Mouse (Mus musculus): ENCODE results near the gene Tox3. TPM values are rescaled to one million over a fixed set of nuclear protein-coding genes. Genes with fewer than 3 reads are reported as not detected.
A peak's percentile ranks its signal among the peaks of the same experiment; 100 is the strongest.

Tox3 gene
- 0.60 TPM in 1 of 2 replicates, not detected in the other for polyA plus RNA-seq (2011; ENCODE audit: insufficient read depth, insufficient read length, low replicate concordance, missing spikeins)

- no peak within 1 kb of the TSS for H3K27ac ChIP-seq (ENCODE audit: control insufficient read depth, insufficient read depth, low read depth, low read length, poor library complexity)
- no peak for TF ChIP-seq CTCF (IDR thresholded peaks at IDR 0.05; ENCODE audit: control insufficient read depth, insufficient read depth, low read length)
- TF ChIP-seq POLR2A (IDR thresholded peaks at IDR 0.05; ENCODE audit: borderline replicate concordance, control insufficient read depth, low read depth, low read length): no peak
- 9% methylated on average over 55 of the region's 89 CpGs for WGBS
- H3K4me3 ChIP-seq (replicated peaks; ENCODE audit: control insufficient read depth, low read depth, low read length): peak within 1 kb of the TSS; percentile 31
- no peaks in the 10 kb centered on the region; the same call in 1 of the 2 replicates for H3K4me1 ChIP-seq (ENCODE audit: control insufficient read depth, insufficient read depth, low read length)
Observed at GRCm38 (mm10) chr8:90348178-90348925, at the start of gene Tox3. Gene Tox3 (minus strand): TSS chr8:90348343.

- TF ChIP-seq CTCF (IDR thresholded peaks at IDR 0.05; ENCODE audit: control insufficient read depth, insufficient read depth, low read length): no peak
- TF ChIP-seq POLR2A (IDR thresholded peaks at IDR 0.05; ENCODE audit: borderline replicate concordance, control insufficient read depth, low read depth, low read length): no peak
- Histone ChIP-seq H3K4me1 (ENCODE audit: control insufficient read depth, insufficient read depth, low read length) (no peaks in the 10 kb centered on the region; the same call in 1 of the 2 replicates), H3K4me3 (replicated peaks; ENCODE audit: control insufficient read depth, low read depth, low read length) (no peak overlapping the region), H3K27ac (ENCODE audit: control insufficient read depth, insufficient read depth, low read depth, low read length, poor library complexity) (no peak overlapping the region)
- 94% methylated on average over 2 of the region's 2 CpGs for WGBS
Observed at GRCm38 (mm10) chr8:90392643-90393042, 44.5 kb upstream of the Tox3 start.

GRCm38 (mm10) chr8:90391483-90392074, 43.4 kb upstream of the Tox3 start:
- no peak overlapping the region for H3K4me3 ChIP-seq (replicated peaks; ENCODE audit: control insufficient read depth, low read depth, low read length)
- peak overlapping the region; percentile 36; the same call in 1 of the 2 replicates for H3K27ac ChIP-seq (ENCODE audit: control insufficient read depth, insufficient read depth, low read depth, low read length, poor library complexity)
- WGBS: under 1% methylated on average over 3 of the region's 3 CpGs
- TF ChIP-seq POLR2A (IDR thresholded peaks at IDR 0.05; ENCODE audit: borderline replicate concordance, control insufficient read depth, low read depth, low read length): no peak
- TF ChIP-seq CTCF (IDR thresholded peaks at IDR 0.05; ENCODE audit: control insufficient read depth, insufficient read depth, low read length): no peak
- H3K4me1 ChIP-seq (ENCODE audit: control insufficient read depth, insufficient read depth, low read length): no peaks in the 10 kb centered on the region; the same call in 1 of the 2 replicates

- Histone ChIP-seq H3K4me1 (ENCODE audit: control insufficient read depth, insufficient read depth, low read length) (no peaks in the 10 kb centered on the region; the same call in 1 of the 2 replicates), H3K27ac (ENCODE audit: control insufficient read depth, insufficient read depth, low read depth, low read length, poor library complexity) (no peak overlapping the region), H3K4me3 (replicated peaks; ENCODE audit: control insufficient read depth, low read depth, low read length) (no peak overlapping the region)
- WGBS: 74% methylated on average over 1 of the region's 1 CpGs
- no peak for TF ChIP-seq POLR2A (IDR thresholded peaks at IDR 0.05; ENCODE audit: borderline replicate concordance, control insufficient read depth, low read depth, low read length)
- TF ChIP-seq CTCF (IDR thresholded peaks at IDR 0.05; ENCODE audit: control insufficient read depth, insufficient read depth, low read length): no peak
Observed at GRCm38 (mm10) chr8:90390827-90391226, 42.7 kb upstream of the Tox3 start.

- Histone ChIP-seq H3K4me1 (ENCODE audit: control insufficient read depth, insufficient read depth, low read length) (no peaks in the 10 kb centered on the region; the same call in 1 of the 2 replicates), H3K4me3 (replicated peaks; ENCODE audit: control insufficient read depth, low read depth, low read length) (no peak overlapping the region), H3K27ac (ENCODE audit: control insufficient read depth, insufficient read depth, low read depth, low read length, poor library complexity) (no peak overlapping the region)
- TF ChIP-seq POLR2A (IDR thresholded peaks at IDR 0.05; ENCODE audit: borderline replicate concordance, control insufficient read depth, low read depth, low read length) (no peak), CTCF (IDR thresholded peaks at IDR 0.05; ENCODE audit: control insufficient read depth, insufficient read depth, low read length) (no peak)
- 73% methylated on average over 6 of the region's 6 CpGs for WGBS
Observed at GRCm38 (mm10) chr8:90379064-90379463, 30.9 kb upstream of the Tox3 start.

GRCm38 (mm10) chr8:90378036-90378435, 29.9 kb upstream of the Tox3 start:
- Histone ChIP-seq H3K27ac (ENCODE audit: control insufficient read depth, insufficient read depth, low read depth, low read length, poor library complexity) (no peak overlapping the region), H3K4me3 (replicated peaks; ENCODE audit: control insufficient read depth, low read depth, low read length) (no peak overlapping the region), H3K4me1 (ENCODE audit: control insufficient read depth, insufficient read depth, low read length) (no peaks in the 10 kb centered on the region; the same call in 1 of the 2 replicates)
- WGBS: 39% methylated on average over 3 of the region's 3 CpGs
- TF ChIP-seq CTCF (IDR thresholded peaks at IDR 0.05; ENCODE audit: control insufficient read depth, insufficient read depth, low read length) (no peak), POLR2A (IDR thresholded peaks at IDR 0.05; ENCODE audit: borderline replicate concordance, control insufficient read depth, low read depth, low read length) (no peak)

- TF ChIP-seq CTCF (IDR thresholded peaks at IDR 0.05; ENCODE audit: control insufficient read depth, insufficient read depth, low read length) (no peak), POLR2A (IDR thresholded peaks at IDR 0.05; ENCODE audit: borderline replicate concordance, control insufficient read depth, low read depth, low read length) (no peak)
- Histone ChIP-seq H3K4me1 (ENCODE audit: control insufficient read depth, insufficient read depth, low read length) (no peaks in the 10 kb centered on the region), H3K27ac (ENCODE audit: control insufficient read depth, insufficient read depth, low read depth, low read length, poor library complexity) (no peak overlapping the region), H3K4me3 (replicated peaks; ENCODE audit: control insufficient read depth, low read depth, low read length) (no peak overlapping the region)
- 82% methylated on average over 10 of the region's 10 CpGs for whole genome bisulfite sequencing
Observed at GRCm38 (mm10) chr8:90371611-90372222, 23.6 kb upstream of the Tox3 start.

GRCm38 (mm10) chr8:90369876-90370275, 21.7 kb upstream of the Tox3 start:
- H3K4me3 ChIP-seq (replicated peaks; ENCODE audit: control insufficient read depth, low read depth, low read length): no peak overlapping the region
- TF ChIP-seq POLR2A (IDR thresholded peaks at IDR 0.05; ENCODE audit: borderline replicate concordance, control insufficient read depth, low read depth, low read length): no peak
- no peak for TF ChIP-seq CTCF (IDR thresholded peaks at IDR 0.05; ENCODE audit: control insufficient read depth, insufficient read depth, low read length)
- no peaks in the 10 kb centered on the region for H3K4me1 ChIP-seq (ENCODE audit: control insufficient read depth, insufficient read depth, low read length)
- H3K27ac ChIP-seq (ENCODE audit: control insufficient read depth, insufficient read depth, low read depth, low read length, poor library complexity): no peak overlapping the region
- 5% methylated on average over 3 of the region's 3 CpGs for WGBS

All from bone marrow, adult 2 months (tissue).